Mouse (Mus musculus) cerebellum, postnatal 25 days (tissue): ENCODE measurements around the gene Epop.
"Not testable (repeated sequence)": the region's sequence is repeated elsewhere in the genome, so short reads cannot be mapped to it uniquely, and the experiment has no call there.

Source experiments
- DNase-seq, 2 experiments: peaks; one replicate each; pipeline ENCODE4 v3.0.0; 2021; ENCODE audit warnings: mixed read lengths in 2 of 2

The Epop gene

DNA sequence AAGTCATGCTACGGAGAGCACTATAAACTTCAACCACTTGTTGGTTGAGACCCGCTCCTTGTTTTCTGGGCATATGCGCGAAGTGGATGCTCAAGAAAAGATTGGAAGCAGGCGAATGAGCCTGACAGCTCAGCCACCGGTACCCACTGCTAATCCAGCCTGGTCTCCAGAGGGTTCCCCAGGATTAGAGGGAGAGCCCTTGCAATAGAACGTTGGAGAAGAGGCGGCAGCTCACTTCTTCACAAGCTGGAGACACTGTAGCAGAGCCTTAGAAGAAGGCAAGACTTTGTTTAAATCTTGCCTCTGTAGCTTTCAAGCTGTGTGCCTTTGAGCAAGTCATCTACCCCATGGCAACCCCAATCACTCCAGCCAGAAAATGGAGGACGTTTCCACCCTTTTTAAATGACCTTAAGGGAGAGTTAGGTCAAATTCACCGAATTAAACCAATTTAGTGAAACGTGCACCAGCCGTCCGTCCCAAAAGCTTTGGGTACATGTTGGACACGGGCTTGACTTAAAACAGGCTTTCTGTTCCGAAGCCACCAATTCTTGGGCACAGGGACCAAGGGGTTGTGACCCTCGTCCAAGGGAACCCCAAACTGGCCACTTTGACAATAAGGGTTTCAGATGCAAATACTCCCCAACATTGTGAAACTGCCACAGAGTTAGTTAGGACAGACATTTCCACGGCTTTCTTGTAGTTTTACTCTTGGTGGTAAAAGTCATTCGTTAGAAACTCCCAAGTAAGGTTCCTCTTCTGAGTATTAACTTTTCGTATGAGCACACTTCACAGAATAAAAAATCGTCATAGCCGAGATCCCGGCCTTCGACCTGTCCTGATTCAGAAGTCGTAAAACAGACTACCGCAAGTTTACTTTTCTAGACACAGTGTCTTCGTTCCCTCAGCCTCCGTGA, 31.5 kb upstream of the Epop start:
- no peak for DNase-seq

DNA sequence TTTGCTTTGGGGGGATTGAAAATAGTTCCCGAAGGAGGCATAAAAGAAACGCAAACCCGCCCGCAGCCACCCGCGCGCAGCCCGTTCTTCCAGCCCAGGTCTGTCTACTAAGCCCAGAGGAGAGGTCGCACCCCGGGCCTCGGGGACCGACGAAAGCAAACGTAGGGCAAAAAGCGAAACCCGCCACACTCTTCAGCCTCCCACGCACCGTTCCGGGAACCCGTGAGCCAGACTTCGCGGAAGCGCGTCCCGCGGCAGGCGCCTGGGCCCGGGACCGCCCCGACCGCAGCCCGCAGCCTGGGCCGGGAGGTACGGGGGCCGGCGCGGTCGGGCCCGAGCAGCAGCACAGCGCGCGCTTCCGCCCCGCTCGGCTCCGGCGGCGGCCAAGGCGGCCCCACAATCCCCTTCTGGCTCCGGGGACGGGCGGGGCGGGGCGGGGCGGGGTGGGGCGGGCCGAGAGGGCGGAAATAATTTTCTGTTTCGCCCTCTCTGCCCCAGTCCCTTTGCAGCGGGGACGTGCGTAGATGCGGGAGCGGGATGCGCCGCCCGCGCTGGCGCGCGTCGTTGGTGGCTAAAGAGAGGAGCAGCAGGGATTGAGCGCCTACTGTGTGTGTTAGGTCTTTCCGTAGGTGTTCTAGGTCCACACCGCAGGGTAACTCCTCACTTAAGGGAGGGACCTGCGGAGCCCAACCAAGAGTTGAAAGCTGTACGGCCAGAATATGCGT, 30.6 kb upstream of the Epop start:
- DNase-seq = peak; percentile 86 to 91

DNA sequence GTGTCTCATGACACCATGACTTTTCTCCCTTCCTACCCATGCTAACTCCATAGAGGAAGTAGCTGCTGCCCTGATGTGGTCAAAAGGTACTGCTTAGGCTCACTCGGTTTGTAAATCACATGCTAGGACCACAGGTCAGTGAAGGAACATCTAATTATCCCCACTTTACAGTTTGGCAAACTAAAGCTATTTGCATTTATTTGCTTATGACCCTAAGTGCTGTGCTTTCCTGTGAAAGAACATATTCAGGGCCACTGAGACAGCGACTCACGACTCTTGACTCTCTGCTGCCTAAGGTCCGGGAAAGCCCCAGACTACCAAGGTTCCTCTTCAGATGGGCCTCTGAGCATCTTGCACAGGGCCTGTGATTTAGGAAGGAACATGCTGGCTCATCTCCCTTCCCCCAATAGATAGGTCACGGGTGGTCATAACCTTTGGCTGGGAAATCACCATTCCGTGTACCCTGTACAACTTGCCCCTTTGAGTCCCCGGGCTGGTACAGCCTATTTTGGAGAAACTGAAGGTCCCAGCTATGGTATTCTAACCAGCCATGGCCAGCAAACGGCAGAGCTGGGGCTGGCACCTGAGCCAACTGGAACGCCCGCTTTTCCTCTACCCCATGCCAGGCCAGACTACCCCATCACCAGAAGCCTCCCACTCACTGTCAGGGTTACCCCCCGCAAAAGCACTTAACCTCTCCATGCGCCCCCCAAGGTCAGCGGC, 29.9 kb upstream of the Epop start:
- DNase-seq = no peak

DNA sequence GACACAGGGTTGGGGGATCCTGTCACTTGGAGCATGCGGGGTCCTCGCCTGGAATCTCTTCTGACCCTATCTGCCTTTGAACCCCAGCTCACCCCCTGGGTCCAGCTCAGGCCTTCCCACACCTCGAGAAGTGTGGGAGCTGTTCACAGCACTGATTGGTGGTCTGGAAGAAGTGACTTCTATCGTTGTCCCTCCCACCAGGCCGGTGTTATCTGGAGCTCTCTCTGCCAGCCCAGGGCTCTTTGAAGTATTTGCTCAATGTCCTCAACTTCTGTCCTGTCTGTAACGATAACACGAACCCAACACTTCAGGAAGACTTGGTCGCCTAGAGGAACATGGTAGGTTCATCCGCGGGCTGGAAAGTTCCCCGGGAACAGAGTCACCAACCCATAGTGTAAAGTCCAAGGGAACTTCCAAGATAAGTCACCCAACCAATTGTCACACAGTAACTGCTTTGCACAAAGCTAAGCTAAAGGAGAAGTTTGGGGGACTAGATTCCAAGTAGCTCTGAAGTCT, 29.3 kb upstream of the Epop start:
- DNase-seq = no peak

DNA sequence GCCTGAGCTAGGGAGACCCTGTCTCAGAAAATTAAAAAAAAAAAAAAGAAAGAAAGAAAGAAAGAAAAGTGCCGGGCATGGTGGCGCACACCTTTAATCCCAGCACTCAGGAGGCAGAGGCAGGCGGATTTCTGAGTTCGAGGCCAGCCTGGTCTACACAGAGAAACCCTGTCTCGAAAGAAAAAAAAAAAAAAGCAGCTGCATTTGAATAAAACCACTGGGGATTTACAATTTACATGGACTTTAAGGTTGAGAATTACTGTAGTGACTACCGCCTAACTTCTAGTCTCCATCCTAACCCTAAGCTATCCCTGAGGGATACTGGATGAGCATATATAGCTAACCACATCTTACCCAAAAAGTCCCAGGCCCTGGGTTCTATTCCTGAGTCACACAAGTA, 28.5 kb upstream of the Epop start:
- not testable (repeated sequence) for DNase-seq

DNA sequence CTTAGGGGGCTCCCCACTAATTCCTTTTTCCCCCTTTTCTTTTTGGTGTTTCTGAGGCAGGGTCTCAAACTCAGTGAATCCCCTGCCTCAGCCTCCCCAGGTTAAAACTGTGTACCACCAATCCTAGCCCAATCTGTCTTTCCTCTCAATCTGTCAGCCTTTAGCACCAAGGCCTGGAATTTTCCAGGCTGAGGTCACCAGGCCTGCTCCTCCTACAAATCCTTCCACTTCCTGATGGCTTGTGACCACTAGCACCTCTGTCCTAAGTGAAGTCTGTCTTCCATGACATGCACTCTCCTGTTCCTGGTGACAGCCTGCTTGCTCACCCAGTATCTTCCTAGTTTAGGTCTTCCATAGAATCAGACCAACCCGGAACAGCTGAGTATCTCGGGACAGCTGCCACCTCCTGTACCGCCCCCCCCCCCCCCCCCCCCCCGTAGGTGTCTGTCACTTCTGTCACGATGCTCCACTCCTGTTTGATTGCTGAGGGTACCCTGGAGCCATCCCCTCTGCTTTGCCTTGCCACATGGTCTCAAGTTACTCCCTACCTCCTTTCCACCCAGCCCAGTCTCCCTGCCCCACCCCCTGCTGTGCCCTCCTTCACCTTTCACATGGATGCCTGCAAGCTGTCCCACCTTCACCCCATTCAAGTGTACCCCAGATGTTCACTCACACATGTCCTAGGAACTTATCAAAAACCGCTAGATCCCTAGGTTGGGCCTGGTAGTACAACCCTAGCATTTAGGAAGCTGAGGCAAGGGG, 27.9 kb upstream of the Epop start:
- peak in 1 of 2 experiments; percentile 52 for DNase-seq

DNA sequence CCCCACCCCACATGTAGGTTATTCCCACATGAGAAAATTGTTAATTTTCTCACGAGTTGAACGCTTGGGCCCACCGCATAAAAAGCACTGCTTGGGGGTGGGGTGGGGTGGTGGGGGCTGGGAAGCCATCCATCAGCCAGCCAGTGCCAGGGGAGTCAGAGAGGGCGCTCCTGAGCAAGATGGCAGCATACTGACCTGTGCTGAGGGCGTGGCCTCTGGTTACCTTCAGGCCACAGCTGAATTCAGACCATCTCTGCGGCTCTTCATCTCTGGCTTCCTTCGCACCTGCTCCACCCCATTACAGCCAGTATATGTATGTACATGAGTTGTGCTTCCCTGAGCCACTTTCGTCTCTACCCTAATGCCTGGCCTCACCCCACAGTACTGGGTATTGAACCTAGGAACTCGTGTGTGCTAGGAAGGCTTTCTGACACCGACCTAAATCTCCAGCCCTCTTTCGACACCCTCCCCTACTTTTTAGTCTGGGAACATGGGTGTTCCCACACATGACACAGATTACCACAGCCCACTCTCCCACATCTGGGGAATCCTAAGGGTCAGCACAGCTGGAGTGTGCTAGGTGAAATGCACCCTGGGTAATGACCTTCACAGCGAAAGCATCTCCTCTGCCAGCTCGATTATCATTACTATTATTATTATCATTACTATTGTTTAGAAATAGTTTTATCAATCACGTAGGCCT, 26.9 kb upstream of the Epop start:
- peak in 1 of 2 experiments; percentile 46 for DNase-seq

DNA sequence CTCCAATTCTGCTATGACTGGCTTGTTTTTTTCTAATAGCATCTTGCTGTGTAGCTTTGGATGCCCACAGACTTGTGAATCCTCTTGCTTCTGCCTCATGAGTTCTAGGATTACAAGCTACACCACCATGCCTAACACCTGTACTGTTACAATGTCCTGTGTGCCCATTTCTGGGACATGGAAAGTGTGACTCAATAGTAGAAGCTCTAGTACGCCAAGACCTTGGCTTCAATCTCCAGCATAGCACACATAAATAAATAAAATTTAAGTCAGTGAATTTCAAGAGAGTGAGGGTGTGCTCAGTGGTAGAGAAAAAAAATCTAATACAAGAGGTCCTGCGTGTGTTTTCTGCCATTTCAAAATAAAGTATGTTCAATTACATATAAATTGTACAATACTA, 24.7 kb upstream of the Epop start:
- no peak for DNase-seq

DNA sequence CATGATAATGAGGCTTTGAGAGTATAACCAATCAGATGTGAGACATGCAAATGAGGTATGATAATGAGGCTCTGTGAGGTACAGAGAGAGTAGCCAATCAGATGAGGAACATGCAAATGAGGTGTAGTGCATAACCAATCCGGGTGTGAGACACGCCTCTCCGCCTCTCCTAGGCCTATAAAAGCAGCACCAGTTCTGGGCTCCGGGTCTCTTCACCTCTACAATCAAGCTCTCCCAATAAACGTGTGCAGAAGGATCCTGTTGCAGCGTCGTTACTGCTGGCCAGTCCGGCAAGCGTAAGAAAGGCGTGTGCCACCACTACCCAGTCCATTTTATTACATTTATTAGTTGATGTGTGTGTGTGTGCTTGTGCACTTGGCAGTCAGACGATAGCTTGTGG, 23.9 kb upstream of the Epop start:
- DNase-seq = not testable (repeated sequence)

DNA sequence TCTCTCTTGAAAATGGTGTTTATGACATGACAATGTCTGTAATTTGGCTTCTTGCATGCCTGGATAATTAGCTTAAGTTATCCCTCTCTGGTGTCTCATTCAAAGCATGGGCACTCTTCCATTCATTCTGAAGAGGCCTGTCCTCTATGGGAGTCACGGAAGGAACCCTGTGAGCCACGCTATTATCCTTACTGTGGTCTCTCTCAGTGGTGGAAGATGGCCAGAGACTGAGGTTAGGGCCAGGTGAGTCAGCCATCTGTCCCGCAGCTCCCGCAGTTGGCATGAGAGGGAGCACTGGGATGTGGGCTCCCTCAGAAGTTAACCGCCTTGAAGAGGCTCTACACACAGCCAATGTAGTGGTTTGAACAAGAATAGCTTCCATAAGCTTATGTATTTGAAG, 20.8 kb upstream of the Epop start:
- peak; percentile 76 to 80 for DNase-seq

DNA sequence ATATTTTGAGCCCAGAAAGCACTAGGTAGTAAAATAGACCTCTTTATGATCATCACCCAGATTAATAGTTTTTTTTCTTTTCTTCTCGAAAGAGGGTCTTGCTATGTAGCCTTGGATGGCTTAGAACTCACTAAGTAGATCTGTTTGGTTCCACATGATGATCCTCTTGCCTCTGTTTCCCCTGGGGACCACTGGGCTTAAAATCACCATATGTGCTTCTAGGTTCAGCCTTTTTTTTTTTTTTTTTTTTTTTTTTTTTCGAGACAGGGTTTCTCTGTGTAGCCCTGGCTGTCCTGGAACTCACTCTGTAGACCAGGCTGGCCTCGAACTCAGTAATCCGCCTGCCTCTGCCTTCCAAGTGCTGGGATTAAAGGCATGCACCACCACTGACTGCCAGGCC, 19.0 kb upstream of the Epop start:
- not testable (repeated sequence) for DNase-seq

DNA sequence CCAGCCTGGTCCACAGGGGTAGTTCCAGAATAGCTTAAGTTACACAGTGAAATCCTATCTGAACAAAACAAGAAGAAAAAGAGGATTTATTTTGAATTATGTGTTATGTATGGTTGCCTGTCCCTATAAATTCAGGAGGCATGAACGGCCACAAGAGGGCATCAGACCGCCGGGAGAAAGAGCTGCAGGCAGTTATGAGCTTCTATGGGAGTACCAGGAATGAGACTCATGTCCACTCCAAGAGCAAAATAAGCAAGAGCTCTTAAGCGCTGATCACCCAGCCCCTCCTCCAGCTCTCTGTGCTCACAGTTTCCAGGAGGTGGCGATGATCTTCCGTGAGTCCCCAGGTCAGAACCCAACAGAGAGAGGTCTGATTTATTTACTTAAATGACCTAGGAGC, 15.3 kb upstream of the Epop start:
- peak; percentile 73 to 86 for DNase-seq

DNA sequence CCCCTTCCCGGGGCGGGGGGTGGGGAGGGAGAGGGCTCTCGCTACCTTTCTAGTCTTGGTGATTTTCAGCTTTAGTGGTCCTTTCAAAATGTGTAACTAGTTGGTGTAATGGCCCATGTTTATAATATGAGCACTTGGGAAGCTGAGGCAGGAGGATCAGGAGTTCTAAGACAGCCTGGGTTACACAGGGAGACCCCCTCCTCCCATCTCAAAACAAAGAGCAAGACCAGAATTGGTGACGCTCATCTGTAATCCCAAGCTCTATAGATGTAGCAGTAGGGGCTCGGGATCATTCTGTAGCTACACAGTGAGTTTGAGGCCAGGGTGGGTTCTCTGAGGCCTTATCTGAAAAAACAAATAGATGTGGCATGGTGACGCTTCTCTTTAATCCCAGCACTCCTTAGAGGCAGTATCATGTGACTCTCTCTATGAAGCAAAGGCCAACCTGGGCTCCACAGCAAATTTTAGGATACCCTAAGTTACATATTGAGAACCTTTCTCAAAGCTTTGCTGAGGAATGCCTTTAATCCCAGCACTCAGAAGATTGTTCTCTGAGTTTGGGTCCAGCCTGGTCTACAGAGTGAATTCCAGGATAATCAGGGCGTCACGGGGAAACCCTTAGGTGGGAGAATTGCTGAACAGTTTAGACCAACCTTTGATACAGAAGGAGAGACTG, 14.0 kb upstream of the Epop start:
- no peak for DNase-seq

DNA sequence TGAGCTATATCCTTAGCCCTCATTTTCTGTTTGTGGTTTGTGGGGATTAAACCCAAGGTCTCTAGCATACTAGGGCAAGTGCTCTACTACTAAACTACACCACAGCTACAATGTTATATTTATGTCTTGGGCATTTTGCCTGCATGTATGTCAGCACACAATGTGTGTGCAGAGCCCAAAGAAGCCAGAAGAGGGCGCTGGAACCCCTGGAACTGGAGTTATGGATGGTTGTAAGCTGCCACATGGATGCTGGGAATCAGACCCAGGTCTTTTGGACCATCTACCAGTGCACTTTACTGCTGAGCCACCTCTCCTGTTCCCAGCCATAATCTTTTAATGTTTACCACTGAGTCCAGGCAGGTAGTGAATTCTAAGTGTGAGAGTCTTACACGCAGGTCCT, 13.2 kb upstream of the Epop start:
- no peak for DNase-seq

DNA sequence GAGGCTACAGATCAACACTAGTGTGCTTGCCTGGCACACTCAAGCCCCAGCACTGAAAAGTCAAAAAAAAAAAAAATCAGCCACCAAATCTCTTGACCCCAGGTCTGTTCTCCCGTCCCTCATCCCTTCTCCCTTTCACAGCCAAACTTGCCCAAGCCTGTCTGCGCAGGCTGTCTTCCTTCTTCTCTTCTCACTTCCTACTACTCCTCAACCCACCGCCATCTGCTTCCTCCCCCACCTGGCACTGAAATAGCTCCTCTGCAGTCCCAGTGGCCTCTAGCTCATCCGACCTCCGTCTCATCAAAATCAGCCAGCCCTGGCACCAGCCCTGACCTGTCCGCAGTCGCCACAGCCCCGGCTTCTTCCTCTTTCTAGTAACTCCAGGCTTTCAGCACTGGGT, 12.2 kb upstream of the Epop start:
- DNase-seq = peak; percentile 60 to 67

DNA sequence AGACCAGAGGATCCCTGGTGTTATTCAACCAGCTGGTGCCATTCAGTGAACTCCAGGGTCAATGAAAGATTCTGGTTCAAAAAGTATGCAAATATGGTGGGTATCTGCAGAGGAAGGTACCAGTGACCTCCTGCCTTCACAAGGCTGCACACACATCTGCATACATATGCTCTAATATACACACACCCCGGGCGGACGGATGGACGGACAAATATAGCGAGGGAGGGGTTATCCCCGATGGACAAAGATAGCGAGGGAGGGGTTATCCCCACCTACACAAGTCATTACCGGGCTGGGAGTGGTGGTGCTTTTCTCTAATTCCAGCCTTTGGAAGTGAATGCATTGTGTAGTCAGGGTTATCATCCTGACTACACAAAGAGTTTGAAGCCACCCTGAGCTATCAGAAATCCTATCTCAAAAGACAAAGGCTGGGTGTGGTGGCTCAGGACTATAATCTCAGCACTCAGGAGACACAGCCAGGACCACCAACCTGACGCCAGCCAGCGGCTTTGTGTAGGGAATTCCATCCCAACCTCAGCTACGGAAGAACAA, 6.0 kb upstream of the Epop start:
- no peak for DNase-seq

DNA sequence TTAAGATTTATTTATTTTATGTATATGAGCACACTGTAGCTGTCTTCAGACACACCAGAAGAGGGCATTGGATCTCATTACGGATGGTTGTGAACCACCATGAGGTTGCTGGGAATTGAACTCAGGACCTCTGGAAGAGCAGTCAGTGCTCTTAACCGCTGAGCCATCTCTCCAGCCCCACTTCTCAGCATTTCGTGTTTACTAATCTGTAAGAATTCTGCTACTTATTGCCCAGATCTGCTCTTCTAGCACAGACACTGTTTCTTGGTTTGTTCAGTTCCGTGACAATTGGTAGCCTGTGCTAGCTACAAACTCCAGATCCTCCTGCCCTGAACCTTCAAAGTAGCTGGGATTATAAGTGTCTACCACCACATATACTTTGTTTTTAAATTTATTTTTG, 2.9 kb upstream of the Epop start:
- not testable (repeated sequence) for DNase-seq

DNA sequence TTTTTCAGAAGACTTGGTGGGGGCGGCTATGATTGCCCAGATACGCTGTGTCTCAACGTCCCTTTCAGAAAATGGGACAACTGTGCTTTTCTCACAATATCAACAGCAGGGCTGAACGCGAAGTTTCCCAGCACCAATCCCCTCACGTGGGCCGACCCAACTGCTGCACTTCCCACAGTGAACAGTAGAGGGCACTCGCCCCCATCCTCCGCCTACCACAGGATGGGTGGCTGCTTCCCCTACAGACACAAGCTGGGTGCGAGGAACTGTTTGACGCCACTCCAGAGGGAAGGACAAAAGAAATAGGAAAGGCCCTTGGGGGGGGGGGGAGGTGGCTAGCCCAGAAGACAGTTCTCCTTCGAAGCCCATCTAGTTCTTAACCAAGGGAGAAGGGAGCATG, 2.4 kb upstream of the Epop start:
- peak; percentile 89 for DNase-seq

DNA sequence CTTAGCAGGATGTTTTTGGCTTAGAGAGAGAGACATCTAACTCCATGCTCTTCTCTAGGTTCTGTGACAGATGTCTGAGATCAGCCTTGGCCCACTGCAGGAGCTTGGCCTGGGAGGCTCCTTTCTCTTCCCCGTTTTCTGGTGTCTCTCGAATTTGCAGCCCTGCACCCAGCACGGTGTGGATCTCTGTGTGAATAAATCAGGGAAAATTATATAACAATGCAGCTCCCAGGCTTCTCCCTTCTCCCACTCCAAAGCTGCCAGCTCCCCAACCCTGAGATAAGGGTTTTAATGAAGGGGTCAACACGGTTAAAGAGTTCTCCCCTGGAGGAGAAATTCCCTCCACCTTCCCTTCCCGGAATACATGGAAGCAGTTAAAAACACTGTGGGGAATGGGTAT, 2.0 kb upstream of the Epop start:
- no peak for DNase-seq

DNA sequence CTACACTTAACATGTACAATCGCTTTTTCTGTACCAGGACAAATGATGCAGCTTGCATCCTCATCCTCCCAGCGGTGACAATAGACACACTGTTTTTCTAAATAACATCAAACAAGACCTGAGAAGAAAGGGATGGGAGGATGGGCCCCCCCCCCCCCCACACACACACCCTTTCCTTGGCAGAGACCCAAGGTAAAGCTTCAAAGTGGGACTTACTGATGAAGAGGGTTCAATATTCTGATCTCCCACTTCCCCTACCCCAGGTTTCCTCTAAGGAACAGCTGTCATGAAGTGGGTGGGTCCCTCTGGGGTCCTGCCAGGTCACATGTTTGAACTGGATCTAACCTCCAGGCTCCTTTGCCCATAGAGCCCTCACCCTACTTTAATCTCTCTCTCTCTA, 1.5 kb upstream of the Epop start:
- DNase-seq = no peak
